Mouse (Mus musculus): ENCODE results near the gene Psmd1. TPM values are rescaled to one million over a fixed set of nuclear protein-coding genes. Genes with fewer than 3 reads are reported as not detected.

The Psmd1 gene
- polyA plus RNA-seq, 1 experiment from 2014 or later: 198 TPM

DNA sequence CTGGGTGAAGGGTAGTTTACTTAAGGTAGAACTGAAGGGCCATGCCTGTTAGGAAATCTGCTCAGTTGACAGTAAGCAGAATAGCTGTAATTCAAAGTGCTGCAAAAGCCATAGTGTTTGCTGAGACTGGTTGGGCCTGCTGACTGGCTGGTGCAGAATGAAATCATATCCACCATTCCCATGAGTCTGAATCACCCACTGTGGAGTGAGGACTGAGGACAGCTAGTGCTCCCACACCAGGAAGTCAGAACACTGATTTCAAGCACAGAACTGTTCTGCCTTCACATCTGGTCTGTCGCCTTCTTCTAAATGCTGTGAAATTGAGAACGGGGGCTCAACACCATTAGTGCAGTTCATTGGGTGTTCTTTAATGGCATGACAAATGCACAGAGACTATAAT, 61.8 kb downstream of the Psmd1 start:
- Histone ChIP-seq H3K4me3 (ENCODE audit: low read depth, low read length) (no peak overlapping the region), H3K9ac (ENCODE audit: low read length) (no peak overlapping the region), H3K4me2 (ENCODE audit: low read length) (no peak overlapping the region), H3K4me1 (ENCODE audit: control insufficient read depth, insufficient read depth, low read length) (no peaks in the 10 kb centered on the region), H3K27me3 (replicated peaks; ENCODE audit: control insufficient read depth, insufficient read depth, low read length) (no peaks in the 10 kb centered on the region), H3K36me3 (ENCODE audit: control insufficient read depth, insufficient read depth, low read length) (peaks cover 64% of the 10 kb centered on the region), H3K27ac (ENCODE audit: low read depth, low read length) (no peak overlapping the region), H3K9me3 (replicated peaks; ENCODE audit: control insufficient read depth, low read length) (no peaks in the 10 kb centered on the region)
- DNase-seq (ENCODE audit: low spot score): no peak
- ATAC-seq: no peak
- WGBS: 96% methylated on average over 2 of the region's 2 CpGs

DNA sequence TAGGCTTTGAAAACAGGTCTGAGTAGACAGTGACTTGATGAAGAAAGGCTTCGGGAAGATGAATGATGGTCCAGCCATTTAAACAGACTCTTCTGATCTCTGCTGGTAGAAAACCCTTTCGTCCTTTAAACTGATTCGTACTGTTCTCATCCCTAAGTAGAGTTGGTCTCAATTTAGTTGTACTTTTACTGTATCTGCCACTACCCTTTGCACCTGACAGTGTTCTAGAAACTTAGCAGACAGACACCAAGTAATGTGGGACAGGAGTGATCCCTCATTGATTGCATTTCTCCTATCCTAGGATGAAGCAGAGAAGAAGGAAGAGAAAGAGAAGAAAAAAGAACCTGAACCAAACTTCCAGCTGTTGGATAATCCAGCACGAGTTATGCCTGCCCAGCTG, 69.2 kb downstream of the Psmd1 start, which contains the start of gene Gm21972:
Gm21972 (plus strand) TSS at position 301 of the 400 bp plus-strand sequence.
- DNase-seq (ENCODE audit: low spot score) (no peak), ATAC-seq (no peak)
- Histone ChIP-seq H3K9ac (ENCODE audit: low read length) (no peak within 1 kb of the TSS), H3K27me3 (replicated peaks; ENCODE audit: control insufficient read depth, insufficient read depth, low read length) (no peaks in the 10 kb centered on the region), H3K4me3 (ENCODE audit: low read depth, low read length) (no peak within 1 kb of the TSS), H3K27ac (ENCODE audit: low read depth, low read length) (no peak within 1 kb of the TSS), H3K4me2 (ENCODE audit: low read length) (no peak within 1 kb of the TSS), H3K9me3 (replicated peaks; ENCODE audit: control insufficient read depth, low read length) (no peaks in the 10 kb centered on the region), H3K4me1 (ENCODE audit: control insufficient read depth, insufficient read depth, low read length) (no peaks in the 10 kb centered on the region), H3K36me3 (ENCODE audit: control insufficient read depth, insufficient read depth, low read length) (peaks cover 82% of the 10 kb centered on the region)
- WGBS: 95% methylated on average over 4 of the region's 4 CpGs

DNA sequence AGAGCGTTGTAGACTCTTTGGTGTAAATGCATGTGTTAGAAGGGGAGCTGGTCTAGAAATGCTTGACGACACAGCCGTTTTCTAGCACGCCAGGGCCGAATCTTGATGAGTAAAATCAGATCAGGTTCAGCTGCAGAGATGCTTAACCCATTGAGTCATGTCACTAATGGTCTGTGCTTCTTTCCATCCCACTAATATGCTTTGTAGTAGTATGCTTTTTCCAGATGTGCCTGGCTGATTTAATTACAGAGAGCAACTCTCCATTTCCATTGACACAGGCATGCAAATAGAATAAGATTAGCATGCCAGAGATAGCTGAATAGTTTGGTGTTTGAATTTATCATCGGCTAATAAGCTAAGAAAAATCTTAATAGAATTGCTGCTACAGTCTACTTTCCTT, 71.1 kb downstream of the Psmd1 start:
- WGBS: 95% methylated on average over 6 of the region's 6 CpGs
- Histone ChIP-seq H3K27ac (ENCODE audit: low read depth, low read length) (no peak overlapping the region), H3K27me3 (replicated peaks; ENCODE audit: control insufficient read depth, insufficient read depth, low read length) (no peaks in the 10 kb centered on the region), H3K4me1 (ENCODE audit: control insufficient read depth, insufficient read depth, low read length) (no peaks in the 10 kb centered on the region), H3K9ac (ENCODE audit: low read length) (no peak overlapping the region), H3K4me3 (ENCODE audit: low read depth, low read length) (no peak overlapping the region), H3K9me3 (replicated peaks; ENCODE audit: control insufficient read depth, low read length) (no peaks in the 10 kb centered on the region), H3K36me3 (ENCODE audit: control insufficient read depth, insufficient read depth, low read length) (peaks cover 81% of the 10 kb centered on the region), H3K4me2 (ENCODE audit: low read length) (no peak overlapping the region)
- DNase-seq (ENCODE audit: low spot score) (no peak), ATAC-seq (no peak)

DNA sequence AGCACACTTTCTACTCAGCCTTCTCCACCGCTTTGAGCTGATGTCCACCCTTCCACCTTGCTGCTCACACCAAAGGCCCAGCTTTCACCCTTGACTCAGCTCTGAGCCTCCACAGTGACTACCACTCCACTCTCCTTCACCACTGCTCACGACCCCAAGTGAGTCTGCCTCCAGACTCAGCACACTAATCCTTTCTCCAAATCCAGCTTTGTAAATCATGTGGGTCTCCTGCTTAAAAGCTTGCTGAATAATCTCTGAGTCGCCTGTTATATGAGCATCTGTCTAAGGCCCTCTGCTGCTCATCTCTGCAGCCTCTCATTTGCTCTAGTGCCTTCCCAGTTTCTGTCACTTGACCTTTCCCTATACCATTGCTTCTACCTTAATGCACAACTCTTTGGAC, 76.9 kb downstream of the Psmd1 start:
- H3K4me2 ChIP-seq (ENCODE audit: low read length): no peak overlapping the region
- H3K9ac ChIP-seq (ENCODE audit: low read length): no peak overlapping the region
- ATAC-seq (no peak), DNase-seq (ENCODE audit: low spot score) (no peak)
- H3K4me3 ChIP-seq (ENCODE audit: low read depth, low read length): no peak overlapping the region
- no peaks in the 10 kb centered on the region for H3K27me3 ChIP-seq (replicated peaks; ENCODE audit: control insufficient read depth, insufficient read depth, low read length)
- WGBS: 90% methylated on average over 3 of the region's 3 CpGs
- H3K27ac ChIP-seq (ENCODE audit: low read depth, low read length): no peak overlapping the region
- no peaks in the 10 kb centered on the region for H3K9me3 ChIP-seq (replicated peaks; ENCODE audit: control insufficient read depth, low read length)
- no peaks in the 10 kb centered on the region for H3K4me1 ChIP-seq (ENCODE audit: control insufficient read depth, insufficient read depth, low read length)
- peaks cover 51% of the 10 kb centered on the region for H3K36me3 ChIP-seq (ENCODE audit: control insufficient read depth, insufficient read depth, low read length)

DNA sequence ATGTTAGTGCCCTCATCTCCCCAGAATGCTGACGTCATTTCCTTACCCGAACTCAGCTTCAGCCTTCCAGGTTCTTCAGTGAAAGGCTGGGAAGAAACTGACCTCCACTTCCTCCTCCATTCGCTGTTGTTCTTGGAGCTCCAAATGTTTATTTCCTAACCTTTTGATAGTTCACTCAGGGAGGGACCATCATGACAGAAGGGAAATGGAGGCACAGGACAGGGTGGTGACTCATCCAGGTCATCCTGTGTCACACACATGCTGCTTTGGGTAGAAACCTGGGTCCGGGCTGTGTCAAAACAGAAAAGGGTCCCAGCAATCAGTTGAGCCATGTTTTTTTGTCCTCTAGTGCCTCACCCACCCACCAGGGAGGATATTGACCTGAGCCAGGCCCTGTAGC, 79.0 kb downstream of the Psmd1 start:
- no peak overlapping the region for H3K4me2 ChIP-seq (ENCODE audit: low read length)
- H3K9me3 ChIP-seq (replicated peaks; ENCODE audit: control insufficient read depth, low read length): no peaks in the 10 kb centered on the region
- no peak overlapping the region for H3K9ac ChIP-seq (ENCODE audit: low read length)
- ATAC-seq (no peak), DNase-seq (ENCODE audit: low spot score) (no peak)
- no peaks in the 10 kb centered on the region for H3K27me3 ChIP-seq (replicated peaks; ENCODE audit: control insufficient read depth, insufficient read depth, low read length)
- peaks cover 33% of the 10 kb centered on the region for H3K36me3 ChIP-seq (ENCODE audit: control insufficient read depth, insufficient read depth, low read length)
- WGBS: 87% methylated on average over 4 of the region's 4 CpGs
- H3K27ac ChIP-seq (ENCODE audit: low read depth, low read length): no peak overlapping the region
- no peaks in the 10 kb centered on the region for H3K4me1 ChIP-seq (ENCODE audit: control insufficient read depth, insufficient read depth, low read length)
- H3K4me3 ChIP-seq (ENCODE audit: low read depth, low read length): no peak overlapping the region

DNA sequence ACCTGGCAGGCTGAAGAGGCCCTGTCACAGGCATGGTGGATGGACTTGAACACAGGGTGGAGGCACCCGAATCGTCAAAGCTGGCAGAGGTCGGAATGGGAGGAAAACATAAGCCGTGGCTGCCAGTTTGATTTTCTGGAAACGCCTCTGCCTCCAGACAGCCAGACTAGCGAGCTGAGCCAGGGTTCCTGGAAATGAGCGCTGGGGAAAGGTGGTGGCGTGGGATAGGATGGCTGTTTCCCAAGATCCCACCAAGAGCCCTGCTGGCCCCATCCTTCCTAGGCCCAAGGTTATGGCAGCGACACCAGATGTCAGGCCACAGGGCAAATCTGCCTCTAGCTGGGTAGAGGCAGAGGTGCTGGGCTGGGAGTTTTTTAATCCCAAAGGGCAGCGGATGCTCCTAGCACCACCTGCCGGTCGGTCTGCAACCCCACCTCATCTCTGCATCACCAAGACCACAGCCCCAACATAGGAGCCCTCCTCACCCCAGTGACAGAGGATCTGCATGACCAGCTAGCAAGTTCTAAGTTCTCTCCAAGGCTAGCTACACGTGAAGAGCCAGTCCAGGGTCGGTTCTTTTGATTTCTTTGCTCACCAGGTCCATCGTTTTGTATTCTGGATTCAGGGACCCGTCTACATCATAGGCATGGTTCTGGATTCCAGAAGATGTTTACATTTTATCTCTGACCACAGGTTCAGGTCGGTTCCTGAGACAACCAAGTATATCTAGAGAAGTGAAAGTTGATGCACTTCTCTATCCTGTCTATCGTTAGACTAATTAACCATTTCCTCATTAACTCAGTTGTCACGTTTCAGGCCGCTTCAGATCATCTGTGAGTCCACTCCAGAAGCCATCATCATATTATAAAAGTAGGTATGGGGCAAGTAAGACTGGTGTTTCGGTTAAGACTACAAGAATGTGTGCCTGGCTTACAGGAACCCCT, 80.1 kb downstream of the Psmd1 start:
- no peak for DNase-seq (ENCODE audit: low spot score)
- H3K4me2 ChIP-seq (ENCODE audit: low read length): no peak overlapping the region
- H3K27me3 ChIP-seq (replicated peaks; ENCODE audit: control insufficient read depth, insufficient read depth, low read length): no peaks in the 10 kb centered on the region
- H3K36me3 ChIP-seq (ENCODE audit: control insufficient read depth, insufficient read depth, low read length): peaks cover 22% of the 10 kb centered on the region
- H3K4me3 ChIP-seq (ENCODE audit: low read depth, low read length): no peak overlapping the region
- H3K4me1 ChIP-seq (ENCODE audit: control insufficient read depth, insufficient read depth, low read length): no peaks in the 10 kb centered on the region
- H3K9me3 ChIP-seq (replicated peaks; ENCODE audit: control insufficient read depth, low read length): no peaks in the 10 kb centered on the region
- no peak for ATAC-seq
- no peak overlapping the region for H3K9ac ChIP-seq (ENCODE audit: low read length)
- no peak overlapping the region for H3K27ac ChIP-seq (ENCODE audit: low read depth, low read length)
- 76% methylated on average over 21 of the region's 21 CpGs for WGBS

DNA sequence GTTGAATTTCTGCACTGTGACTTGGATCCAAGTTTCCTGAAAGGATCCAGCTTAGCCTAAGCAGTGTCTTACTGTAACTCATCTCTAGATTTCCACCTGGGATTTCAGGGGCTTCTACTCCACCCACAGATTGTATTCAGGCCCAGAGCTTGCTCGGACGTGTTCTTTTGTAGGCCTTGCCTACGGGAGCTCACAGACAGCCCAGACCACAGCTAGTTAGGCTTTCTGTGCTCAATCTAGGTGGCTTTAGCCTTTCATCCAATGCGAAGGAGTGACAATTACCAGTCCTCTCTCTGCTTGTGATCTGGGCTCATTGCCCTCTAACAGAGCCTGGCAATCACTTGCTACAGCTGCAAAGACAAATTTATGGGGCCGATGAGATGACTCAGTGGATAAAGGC, 82.1 kb downstream of the Psmd1 start:
- 85% methylated on average over 5 of the region's 5 CpGs for WGBS
- no peak for DNase-seq (ENCODE audit: low spot score)
- H3K27me3 ChIP-seq (replicated peaks; ENCODE audit: control insufficient read depth, insufficient read depth, low read length): no peaks in the 10 kb centered on the region

DNA sequence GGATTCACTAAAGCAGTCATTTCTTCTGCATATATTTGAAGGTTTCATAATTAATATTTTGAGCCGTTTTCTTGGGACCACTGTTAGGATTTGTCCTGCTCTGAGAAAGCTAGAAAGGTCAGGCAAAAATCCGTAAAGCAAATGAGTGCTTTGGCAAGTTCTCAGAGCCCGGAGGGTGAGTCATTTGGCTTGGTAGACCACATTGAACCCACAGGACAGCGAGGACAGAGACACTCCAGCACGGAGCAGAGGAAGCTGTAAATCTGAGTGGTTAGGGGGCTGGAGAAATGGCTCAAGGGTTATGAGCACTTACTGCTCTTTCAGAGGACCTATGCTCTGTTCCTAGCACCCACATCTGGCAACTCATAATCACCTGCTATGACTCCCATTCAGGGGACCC, 83.4 kb downstream of the Psmd1 start:
- DNase-seq (ENCODE audit: low spot score) (no peak), ATAC-seq (no peak)
- H3K9me3 ChIP-seq (replicated peaks; ENCODE audit: control insufficient read depth, low read length): no peaks in the 10 kb centered on the region
- no peak overlapping the region for H3K4me2 ChIP-seq (ENCODE audit: low read length)
- no peak overlapping the region for H3K27ac ChIP-seq (ENCODE audit: low read depth, low read length)
- no peak overlapping the region for H3K4me3 ChIP-seq (ENCODE audit: low read depth, low read length)
- no peaks in the 10 kb centered on the region for H3K4me1 ChIP-seq (ENCODE audit: control insufficient read depth, insufficient read depth, low read length)
- no peaks in the 10 kb centered on the region for H3K27me3 ChIP-seq (replicated peaks; ENCODE audit: control insufficient read depth, insufficient read depth, low read length)
- H3K36me3 ChIP-seq (ENCODE audit: control insufficient read depth, insufficient read depth, low read length): peaks cover 2% of the 10 kb centered on the region; the same call in 1 of the 2 replicates
- H3K9ac ChIP-seq (ENCODE audit: low read length): no peak overlapping the region
- WGBS: 85% methylated on average over 5 of the region's 5 CpGs

More for the DNA sequence above, 82.1 kb downstream of the Psmd1 start:
- no peaks in the 10 kb centered on the region for H3K9me3 ChIP-seq (replicated peaks; ENCODE audit: control insufficient read depth, low read length)
- no peak overlapping the region for H3K27ac ChIP-seq (ENCODE audit: low read depth, low read length)
- no peak overlapping the region for H3K4me2 ChIP-seq (ENCODE audit: low read length)
- no peak overlapping the region for H3K4me3 ChIP-seq (ENCODE audit: low read depth, low read length)
- no peak overlapping the region for H3K9ac ChIP-seq (ENCODE audit: low read length)
- H3K36me3 ChIP-seq (ENCODE audit: control insufficient read depth, insufficient read depth, low read length): peaks cover 7% of the 10 kb centered on the region
- no peak for ATAC-seq
- H3K4me1 ChIP-seq (ENCODE audit: control insufficient read depth, insufficient read depth, low read length): no peaks in the 10 kb centered on the region

DNA sequence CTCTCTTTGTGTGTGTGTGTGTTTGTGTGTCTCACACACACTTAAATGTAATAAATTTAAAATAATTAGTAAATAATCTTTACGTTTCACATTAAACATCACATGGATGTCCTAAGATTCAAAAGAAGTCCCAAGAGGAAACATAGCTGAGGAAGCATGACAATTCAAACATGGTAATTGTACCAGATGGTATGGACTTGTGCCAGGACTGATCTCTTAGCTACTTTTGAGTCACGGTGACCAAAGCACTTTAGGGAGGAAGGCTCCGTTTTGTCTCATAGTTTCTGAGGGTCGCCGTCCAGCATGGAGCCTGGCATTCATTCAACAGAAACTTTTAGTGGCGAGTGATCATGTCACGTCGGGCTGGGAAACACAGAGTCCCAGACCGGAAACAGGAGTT, 84.0 kb downstream of the Psmd1 start:
- no peak overlapping the region for H3K4me3 ChIP-seq (ENCODE audit: low read depth, low read length)
- 0 out of 2 replicates have a peak, but pooled peaks cover 2% of the 10 kb centered on the region for H3K36me3 ChIP-seq (ENCODE audit: control insufficient read depth, insufficient read depth, low read length)
- H3K27ac ChIP-seq (ENCODE audit: low read depth, low read length): no peak overlapping the region
- no peaks in the 10 kb centered on the region for H3K9me3 ChIP-seq (replicated peaks; ENCODE audit: control insufficient read depth, low read length)
- H3K9ac ChIP-seq (ENCODE audit: low read length): no peak overlapping the region
- WGBS: 86% methylated on average over 9 of the region's 9 CpGs
- ATAC-seq (no peak), DNase-seq (ENCODE audit: low spot score) (peak; percentile 2)
- no peaks in the 10 kb centered on the region for H3K27me3 ChIP-seq (replicated peaks; ENCODE audit: control insufficient read depth, insufficient read depth, low read length)
- H3K4me2 ChIP-seq (ENCODE audit: low read length): no peak overlapping the region
- no peaks in the 10 kb centered on the region for H3K4me1 ChIP-seq (ENCODE audit: control insufficient read depth, insufficient read depth, low read length)

Data from forebrain, embryonic 14.5 days (tissue).